Mouse (Mus musculus) T-helper 2 cell (primary cell): ENCODE data around the gene Nin.

Source experiments
- in situ Hi-C: fragments of 300-600 bp; cut with MboI, MseI; formaldehyde crosslinking; loops from one replicate; pipeline ENCODE4 v1.15.1; 2025; ENCODE audit warnings: high pct_unique_total_duplicates

The Nin gene

DNA sequence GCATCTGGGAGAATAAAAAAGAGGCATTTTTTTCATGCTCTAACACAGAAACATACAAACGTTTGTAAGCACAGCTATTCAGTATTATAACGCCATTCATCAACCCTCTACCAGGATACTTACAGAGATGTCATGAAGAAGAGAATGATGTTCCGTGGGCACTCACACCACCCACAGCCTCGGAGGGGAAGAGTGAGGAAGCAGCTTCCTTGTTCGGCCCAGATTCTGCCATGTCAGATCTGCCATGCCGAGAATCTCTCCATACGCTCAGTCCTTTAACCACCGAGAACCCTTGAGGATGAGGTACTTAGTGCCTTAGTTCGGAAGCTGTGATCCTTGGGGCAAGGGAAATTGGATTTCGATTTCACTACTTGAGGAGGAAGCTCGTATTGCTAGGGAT lies at the start of gene Nin:
Gene Nin, minus strand, starts transcription at position 367 of the 400 bp plus-strand sequence.
- in situ Hi-C loops, result no loop called here

DNA sequence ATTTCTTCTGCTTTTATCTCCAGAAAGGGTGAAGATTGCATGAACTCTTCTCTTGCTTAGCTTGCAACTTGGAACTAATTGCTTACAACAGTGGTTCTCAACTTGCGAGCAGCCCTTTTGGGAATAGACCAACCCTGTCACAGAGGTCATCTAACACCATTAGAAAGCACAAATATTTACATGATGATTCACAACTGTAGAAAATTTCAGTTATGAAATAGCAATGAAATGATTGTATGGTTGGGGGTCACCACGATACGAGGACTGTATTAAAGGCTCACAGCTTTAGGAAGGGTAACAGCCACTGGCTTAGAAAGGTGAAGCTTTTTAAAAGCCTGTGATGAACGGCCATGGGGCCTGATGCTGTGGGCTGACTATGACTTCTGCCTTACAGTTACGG lies 47.5 kb upstream of the Nin start:
- in situ Hi-C loops, result no loop called here

DNA sequence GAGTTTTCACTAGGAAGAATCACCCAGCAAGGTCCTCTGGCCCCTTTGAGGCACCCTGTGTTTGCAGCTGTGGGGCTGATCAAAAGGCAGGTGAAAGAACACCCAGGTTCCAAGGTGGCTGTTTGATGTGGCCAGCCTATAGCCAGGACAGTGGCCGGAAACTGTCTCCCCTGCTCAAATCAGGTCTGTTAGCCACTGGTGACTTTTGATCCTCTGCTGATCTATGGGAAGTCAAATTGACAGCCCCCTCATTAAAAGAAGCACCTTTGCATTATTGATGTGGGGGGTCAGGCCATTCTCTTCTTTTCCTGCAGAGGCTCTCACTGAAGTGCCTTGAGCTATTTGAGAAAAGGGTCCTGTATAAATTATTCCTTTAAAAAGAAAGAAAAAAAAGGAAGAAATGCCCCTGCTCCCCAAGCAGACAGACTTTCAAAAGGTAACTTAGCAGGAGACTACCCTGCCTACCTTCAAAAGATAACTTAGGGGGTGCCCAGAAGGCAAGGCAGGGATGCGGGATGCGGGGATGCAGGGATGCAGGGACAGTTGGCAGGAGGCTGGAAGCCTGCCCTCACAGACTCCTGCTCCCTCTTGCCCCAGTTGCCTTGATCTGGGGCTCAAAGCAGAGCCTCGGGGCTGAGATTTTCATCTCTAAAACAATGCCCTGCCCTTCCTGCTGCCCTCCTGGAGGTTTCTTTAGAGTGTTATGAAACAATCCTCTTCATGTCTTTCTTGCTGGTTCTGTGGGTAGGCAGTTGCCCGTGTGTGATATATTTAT lies 44.0 kb upstream of the Nin start:
- in situ Hi-C loops, result no loop called here

DNA sequence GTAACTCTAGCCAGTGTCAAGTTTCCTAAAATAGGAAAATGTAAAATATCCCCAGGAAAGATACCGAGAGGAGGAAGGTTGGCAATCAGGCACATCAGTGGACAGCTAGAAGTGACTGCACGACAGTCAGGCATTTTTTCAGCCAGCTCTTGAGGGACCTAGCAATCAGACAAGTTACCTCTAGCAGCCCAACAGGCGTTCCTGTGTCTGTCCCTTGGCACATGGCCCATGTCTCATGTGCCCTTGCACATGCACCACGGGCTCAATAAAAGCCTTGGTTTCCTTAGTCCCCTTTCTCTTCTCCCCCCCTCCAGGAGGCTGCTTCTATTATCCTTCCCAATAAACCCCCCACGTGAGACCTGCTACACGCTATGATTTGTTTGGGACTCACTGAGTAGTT lies 42.7 kb upstream of the Nin start:
- in situ Hi-C loops, result no loop called here

DNA sequence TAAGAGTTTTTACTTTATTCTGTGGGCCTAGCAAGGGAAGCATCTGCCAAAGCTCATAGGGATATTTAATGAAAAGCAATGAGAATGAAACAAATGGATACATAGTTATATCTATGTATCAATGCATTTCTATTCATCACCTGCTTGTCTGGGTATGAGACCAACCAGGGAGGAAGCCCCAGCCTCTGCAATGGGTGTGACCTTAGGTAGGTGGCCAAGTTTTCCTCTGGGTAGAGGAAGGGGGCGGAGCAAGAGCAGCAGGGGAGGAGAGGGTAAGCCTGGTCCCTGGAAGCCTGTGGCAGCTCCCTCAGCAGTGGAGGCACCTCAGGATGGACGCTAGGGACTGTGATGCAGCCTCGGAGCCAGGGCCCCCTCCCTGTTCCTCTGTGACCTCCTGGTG lies 40.3 kb upstream of the Nin start, which contains the start of gene Abhd12b:
Gene Abhd12b, plus strand, starts transcription at position 301 of the 400 bp plus-strand sequence.
- in situ Hi-C loops, result no loop called here

DNA sequence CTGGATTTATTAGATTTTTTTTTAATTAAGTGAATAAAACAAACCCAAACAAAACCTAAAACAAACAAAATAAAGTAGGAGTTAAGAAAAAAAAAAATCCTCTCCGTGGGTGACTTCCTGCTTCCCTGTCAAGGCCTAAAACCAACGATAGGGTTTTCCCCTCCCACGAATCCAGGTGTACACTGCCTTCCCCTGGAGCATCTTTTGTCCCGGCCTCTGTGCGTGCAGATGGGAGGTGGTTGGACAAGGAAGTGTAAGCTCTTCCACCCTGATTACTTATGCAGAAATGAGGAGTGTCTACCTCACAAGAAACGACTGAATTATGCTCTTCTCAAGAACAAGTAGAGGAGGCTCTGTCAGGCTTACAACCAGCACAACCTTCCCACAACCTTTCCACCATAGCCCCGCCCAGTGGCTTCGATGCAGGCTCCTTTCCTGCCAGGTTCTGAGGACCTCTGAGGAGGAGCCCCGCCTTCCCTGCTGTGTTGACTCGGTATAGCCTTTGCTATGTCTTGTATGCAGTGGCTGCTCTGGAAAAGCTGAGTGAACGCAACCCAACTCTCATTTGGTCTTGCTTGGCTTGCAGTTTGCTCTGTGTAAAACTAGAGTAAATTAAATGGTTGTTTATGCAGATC lies 35.2 kb upstream of the Nin start:
- in situ Hi-C loops, result loop anchor here (25.0 kb wide), 1 partner anchor 911 kb away; the partner anchor contains the start of genes Klhdc1 and Pole2

DNA sequence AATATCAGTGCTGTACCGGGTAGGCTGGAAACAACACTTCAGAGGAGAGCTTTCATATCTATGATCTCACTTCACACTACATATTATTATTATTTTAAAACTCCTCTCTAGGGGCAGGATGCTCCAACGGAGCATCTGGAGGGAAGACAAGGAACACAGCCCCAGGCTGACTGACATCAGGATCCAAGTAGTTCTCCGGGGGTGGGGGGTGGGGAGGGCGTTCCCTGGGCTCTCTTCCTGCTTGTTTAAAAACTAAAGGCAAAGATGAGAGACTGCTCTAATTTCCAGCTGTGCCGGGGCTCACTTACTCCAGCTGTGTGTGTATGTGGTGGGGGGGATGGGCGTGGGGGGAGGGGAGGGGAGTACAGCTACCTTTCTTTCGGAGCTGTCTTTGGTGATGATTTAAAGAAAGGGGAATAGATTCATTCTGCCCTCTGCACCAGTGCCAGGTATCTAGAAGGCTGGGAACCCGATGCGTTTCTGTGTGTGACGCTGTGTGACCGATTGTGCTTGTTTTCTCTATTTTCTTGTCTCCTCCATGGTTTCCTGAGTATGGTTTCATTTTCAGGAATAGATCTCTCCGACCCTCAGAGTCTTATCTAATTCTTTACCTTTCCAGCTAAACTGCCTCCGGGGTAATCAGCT lies 34.6 kb upstream of the Nin start:
- in situ Hi-C loops, result loop anchor here (25.0 kb wide), 1 partner anchor 911 kb away; the partner anchor contains the start of genes Klhdc1 and Pole2

DNA sequence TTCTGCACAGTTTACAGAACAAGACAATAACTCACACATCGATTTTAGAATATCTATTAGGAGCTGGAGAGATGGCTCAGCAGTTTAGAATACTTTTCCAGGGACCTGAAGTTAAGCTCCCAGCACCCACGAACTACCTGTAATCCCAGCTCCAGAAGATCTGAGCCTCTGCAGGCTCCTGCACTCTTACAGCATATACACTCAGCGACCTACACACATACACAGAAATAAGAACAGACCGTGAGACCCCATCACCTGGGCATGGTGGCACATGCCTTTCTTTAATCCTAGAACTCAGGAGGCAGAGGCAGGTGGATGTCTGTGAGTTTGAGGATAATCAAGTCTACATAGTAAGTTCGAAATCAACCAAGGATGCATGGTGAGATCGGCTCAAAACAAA lies 32.1 kb upstream of the Nin start:
- in situ Hi-C loops, result loop anchor here (25.0 kb wide), 1 partner anchor 908 kb away; the partner anchor contains the start of genes Klhdc1 and Pole2

DNA sequence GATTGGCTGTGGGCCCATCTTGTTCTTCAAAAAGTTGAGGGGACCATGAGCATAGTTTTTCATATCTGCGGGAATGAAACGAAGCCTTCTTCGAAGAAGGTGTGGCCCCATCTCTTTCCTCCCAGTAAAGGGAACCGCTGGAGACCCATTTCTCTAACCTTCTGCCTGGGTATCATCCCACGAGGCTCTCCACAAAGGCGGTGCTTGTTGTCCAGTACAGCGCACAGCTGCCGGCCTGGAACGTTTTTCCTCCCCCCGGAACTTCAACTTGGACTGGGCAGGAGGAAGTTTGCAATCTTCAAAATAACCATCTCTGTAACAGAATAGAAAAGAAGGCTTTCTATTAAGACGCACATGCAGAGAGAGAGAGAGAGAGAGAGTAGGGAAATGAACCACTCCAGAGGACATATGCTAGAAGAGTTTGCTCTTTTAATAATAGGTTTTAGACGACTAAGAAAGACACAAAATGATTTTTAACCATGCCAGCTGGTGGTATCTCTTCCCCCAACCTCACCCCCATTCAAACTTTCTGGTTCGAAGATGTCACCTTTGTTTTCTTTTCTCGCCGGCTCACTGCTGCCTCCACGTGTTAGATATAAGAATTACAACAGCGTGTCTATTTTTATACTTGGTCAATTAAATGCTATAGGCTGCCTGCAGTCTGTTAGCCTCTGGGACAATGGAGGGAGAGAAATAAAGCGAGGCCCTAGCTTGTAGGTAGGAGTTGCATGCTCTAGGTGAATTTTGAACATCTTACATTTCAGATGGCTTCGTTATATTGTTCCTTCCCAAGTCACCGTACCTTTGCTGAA lies 31.3 kb upstream of the Nin start:
- in situ Hi-C loops, result loop anchor here (25.0 kb wide), 1 partner anchor 908 kb away; the partner anchor contains the start of genes Klhdc1 and Pole2

DNA sequence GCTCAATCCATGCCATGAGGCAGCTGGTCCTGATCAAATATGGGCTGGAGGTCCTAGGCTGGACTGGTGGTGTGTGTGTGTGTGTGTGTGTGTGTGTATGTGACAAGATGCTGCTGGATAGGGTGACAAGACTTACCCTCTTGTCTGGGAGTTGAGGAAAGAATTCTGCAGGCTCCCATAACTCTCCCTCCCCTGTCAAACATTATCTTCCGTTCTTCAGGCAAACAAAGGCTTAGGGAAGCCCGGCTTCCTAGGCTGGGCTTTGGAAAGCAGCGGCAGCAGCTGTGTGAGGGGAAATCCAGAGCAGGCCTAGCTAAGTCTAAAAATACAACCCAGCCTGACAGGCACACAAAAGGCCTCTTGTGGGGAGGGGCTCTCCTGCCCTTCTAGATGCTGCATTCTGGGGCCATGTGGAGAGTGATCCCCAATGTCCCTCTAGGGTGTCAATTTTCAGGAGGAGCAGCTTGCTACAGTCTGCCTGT lies 30.6 kb upstream of the Nin start:
- in situ Hi-C loops, result loop anchor here (25.0 kb wide), 1 partner anchor 907 kb away; the partner anchor contains the start of genes Klhdc1 and Pole2

DNA sequence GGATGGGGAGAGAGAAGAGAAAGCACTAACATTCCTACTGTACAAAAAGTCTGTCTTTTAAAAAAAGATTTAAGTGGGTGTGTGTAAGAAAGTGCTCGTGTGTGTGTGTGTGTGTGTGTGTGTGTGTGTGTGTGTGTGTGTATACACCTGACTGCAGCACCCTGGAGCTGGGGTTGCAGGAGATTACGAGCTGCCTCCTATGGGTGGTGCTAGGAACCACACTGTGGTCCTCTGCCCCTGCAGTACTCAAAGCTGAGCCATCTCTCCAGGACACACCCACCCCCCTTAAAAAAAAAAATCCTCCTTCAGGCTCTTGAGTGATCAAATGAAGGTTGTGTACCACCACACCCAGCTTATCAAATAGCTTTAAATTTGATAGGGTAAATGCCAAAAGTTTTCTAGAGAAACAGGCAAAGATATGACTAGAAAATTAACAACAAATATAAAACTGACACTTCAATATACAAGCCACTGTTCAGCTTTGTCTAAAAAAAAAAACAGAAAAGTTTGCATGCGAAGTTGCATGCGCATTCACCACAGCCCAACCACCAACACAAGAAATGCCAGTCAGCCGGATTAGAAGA lies 27.6 kb upstream of the Nin start:
- in situ Hi-C loops, result loop anchor here (25.0 kb wide), 1 partner anchor 904 kb away; the partner anchor contains the start of genes Klhdc1 and Pole2

DNA sequence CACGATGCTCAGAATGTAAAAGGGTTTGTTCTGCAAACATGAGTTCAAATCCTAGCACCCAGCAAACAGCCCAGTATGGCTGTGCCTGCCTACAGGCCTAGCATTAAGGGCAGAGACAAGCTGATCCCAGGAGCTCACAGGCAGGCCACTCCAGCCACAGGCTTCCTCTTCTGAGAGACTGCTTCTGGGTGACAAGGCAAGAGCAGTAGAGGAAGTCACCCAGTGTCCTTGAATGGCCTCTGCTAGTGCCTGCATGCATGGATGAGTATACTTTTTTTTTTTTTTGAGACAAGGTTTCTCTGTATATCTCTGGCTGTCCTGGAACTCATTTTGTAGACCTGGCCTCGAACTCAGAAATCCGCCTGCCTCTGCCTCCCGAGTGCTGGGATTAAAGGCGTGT lies 27.0 kb upstream of the Nin start:
- in situ Hi-C loops, result loop anchor here (25.0 kb wide), 1 partner anchor 903 kb away; the partner anchor contains the start of genes Klhdc1 and Pole2

DNA sequence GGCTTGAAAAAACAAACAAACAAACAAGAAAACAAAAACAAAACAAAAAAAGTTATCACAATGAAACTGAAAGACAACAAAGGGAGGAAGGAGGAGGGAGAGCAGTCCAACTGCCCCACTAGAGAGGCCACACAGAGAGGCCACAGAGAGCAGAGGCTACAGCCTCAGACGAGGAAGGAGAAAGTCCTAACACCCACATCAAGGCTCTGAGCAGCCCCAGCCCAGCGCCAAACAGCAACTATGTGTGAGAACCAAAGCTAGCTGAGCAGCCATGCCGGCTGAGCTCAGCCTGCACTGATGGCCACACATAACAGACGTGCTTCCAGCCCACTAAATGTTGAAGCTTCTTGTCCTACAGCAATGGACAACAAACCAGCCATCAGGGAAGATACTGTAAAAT lies 26.4 kb upstream of the Nin start:
- in situ Hi-C loops, result loop anchor here (25.0 kb wide), 1 partner anchor 903 kb away; the partner anchor contains the start of genes Klhdc1 and Pole2

DNA sequence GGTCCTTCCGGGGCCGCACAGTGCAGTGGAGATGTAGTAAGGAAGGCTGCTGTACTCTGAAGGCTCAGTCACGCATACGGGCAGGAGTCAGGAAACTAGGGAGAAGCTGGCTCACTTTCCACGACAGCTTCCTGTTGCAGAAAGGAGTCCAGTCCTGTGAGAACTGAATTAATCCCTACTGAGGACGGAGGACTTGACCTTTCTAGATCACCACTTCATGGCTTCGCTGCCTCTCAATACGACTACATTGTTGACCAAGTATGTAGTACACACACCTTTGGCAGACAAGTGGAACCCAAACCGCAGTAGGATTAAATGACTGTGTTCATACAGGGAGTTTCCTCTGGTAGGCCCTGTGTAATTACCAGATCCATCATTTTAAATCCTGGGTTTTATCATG lies 24.1 kb upstream of the Nin start:
- in situ Hi-C loops, result loop anchor here (25.0 kb wide), 1 partner anchor 900 kb away; the partner anchor contains the start of genes Klhdc1 and Pole2

DNA sequence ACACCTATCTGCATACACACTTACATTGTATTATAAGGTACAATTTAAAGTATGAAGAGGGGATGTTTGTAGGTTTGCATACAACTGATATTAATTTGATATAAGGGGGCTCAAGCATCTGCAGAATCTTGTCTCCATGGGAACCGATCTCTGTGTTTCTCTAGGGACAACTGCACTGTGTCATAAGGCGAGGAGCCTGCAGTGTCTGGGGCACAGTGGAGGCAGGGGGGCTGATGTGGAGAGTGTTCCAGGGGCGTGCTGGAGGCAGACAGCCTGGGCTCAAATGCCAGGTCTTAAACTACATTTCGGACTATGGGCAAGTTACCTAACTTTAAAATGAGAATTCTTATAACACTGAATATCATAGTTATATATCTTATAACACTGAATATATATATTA lies 23.6 kb upstream of the Nin start:
- in situ Hi-C loops, result loop anchor here (25.0 kb wide), 1 partner anchor 900 kb away; the partner anchor contains the start of genes Klhdc1 and Pole2

DNA sequence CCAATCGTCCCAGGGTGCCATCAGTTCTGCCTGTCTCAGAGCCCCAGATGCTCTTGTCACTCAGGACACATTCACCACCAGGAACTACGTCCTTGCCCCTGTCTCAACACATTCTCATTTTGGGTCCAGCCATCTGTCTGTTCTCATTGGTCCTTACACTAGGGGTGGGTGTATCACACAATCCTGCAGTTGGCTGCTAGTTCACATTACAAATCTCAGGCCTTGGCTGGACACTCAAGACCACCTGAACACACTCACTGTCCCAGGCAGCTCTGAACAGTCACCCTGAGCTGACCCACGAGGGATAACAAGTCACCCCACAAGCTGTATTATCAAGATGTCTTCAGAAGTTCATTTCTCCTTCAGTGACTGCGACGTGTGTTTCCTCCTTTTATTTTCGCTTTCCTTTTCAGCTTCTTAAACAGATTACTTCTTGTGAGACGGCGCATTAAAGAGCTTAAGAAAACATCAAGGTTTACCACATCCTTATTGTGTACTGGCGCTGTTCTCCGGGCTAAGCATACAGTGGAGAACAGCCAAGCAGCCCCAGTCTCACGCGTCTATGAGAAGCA lies 22.8 kb upstream of the Nin start:
- in situ Hi-C loops, result loop anchor here (25.0 kb wide), 1 partner anchor 899 kb away; the partner anchor contains the start of genes Klhdc1 and Pole2

DNA sequence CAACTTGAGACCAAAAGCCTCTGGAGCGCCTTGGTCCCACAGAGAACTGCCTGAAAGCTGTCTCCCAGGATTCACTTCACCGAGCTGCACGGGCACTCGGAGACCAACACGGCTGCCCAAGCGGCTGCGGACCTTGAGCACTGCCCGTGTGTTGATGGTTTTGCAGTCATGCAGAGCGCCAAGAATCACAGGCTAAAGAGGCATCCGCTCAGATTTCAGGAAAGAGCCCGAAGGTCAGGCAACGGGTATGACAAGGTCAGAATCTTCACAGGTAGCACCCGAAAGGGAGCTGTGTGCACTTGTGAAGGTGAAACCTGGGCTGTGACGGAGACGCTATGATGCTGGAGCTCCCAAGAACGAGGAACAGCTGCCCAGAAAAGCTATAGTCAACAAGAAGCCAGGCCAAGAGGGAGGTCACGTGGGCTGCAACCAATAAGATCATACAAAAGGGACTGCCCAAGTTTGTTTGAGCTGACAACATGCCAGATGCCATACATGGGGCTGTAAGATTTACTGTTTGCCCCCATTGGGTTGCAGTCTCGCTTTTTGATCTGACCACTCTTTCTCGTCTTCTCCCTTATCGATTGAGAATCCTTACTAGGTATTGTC lies 21.2 kb upstream of the Nin start:
- in situ Hi-C loops, result loop anchor here (25.0 kb wide), 1 partner anchor 897 kb away; the partner anchor contains the start of genes Klhdc1 and Pole2

DNA sequence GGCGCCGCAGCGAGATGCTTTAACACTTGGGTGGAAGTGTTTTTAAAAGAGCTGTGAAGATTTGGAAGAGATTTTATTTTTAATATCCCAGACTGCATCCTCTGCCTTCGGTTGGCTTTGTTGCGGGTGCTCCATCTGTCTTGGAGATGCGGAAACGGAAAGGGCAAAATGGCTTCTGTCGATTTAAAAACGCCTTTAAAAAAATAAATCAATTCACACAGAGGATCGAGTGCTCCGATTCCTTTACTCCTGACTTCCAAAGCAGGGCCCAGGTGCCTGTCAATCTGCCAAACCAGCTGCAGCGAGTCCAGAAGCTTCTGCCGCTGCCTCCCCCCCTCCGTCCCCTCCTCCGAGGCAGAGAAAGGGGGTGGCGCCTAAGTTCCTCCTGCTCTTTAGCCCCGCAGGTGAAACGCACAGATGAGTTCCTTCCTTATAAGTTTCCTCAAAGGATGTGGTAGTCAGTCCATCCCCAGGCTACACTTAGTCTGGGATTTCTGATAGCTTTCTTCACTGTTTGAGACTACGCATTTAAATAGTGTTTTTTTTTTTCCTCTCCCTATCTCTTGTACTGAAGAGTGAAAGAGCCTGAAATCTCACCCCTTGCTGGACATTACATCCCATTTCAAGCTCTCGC lies 17.6 kb upstream of the Nin start:
- in situ Hi-C loops, result loop anchor here (25.0 kb wide), 1 partner anchor 894 kb away; the partner anchor contains the start of genes Klhdc1 and Pole2

DNA sequence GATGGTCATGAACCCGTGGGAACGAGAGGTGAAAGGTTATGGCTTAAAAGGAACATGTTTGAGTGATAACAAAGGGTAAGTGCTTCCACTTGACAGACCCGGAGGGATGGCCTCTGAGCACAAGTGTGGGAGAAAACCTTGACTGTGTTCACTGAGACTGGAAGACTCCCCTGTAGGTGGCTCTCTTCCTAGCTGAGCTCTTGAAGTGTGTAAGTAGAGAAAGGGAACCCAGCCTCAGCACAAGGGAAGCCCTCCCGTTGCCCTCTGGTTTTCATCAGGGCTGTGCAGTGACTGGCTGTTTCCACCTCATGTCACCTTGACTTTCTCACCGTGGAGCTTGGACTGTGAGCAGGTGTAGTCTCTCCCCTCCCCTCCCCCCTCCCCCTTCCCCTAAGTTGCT lies 15.6 kb upstream of the Nin start:
- in situ Hi-C loops, result loop anchor here (25.0 kb wide), 1 partner anchor 892 kb away; the partner anchor contains the start of genes Klhdc1 and Pole2
